Mouse (Mus musculus): ENCODE results near the gene Mas1. TPM values are rescaled to one million over a fixed set of nuclear protein-coding genes. Genes with fewer than 3 reads are reported as not detected.

The Mas1 gene
- polyA plus RNA-seq, 1 experiment from 2014 or later: 1.7 TPM

DNA sequence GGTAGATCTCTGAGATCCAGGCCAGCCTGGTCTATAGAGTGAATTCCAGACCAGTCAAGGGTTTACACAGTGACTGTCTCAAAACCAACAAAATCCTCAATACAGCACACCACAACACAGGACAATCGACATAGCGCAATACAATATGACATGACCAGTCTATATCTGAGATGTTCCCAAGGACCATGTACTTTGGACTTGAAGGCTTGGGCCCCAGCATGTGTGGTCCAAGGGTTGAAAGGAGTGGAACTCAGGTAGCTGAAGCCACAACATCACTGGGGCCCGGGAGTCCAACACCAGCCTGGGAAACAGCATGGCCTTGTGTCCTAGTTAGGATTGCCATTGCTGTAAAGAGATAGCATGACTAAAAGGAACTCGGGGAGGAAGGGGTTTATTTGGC lies 35.3 kb downstream of the Mas1 start:
- no peak overlapping the region for H3K27ac ChIP-seq (ENCODE audit: low read length)
- ATAC-seq (ENCODE audit: insufficient number of reproducible peaks, insufficient read depth, low FRiP score, low read depth): 0 out of 2 replicates have a peak, but pooled peaks have one; percentile 19
- WGBS: 91% methylated on average over 4 of the region's 4 CpGs

DNA sequence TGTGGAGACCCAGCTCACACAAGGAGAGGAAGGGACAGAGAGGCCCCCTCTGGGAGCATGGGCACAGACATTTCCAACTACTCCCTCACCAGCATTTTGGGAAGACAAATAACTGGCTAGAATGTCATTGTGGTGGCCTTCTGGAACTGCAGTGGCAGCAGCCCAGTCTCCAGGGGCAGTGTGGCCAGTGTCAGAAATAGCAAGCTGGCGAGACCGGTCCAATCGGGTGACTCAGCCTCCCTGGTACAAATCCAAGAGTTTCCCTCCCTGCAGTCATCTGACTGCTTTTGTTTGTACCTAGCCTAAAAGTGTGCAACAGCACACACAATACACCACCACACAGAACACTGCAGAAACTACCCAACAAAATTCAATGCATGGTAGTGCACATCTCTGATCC lies 35.7 kb downstream of the Mas1 start:
- H3K4me1 ChIP-seq (ENCODE audit: control insufficient read depth, insufficient read depth, low read length): no peaks in the 10 kb centered on the region
- no peak overlapping the region for H3K4me3 ChIP-seq (ENCODE audit: low read depth, low read length)
- H3K27me3 ChIP-seq (ENCODE audit: control insufficient read depth, insufficient read depth, low read length): no peaks in the 10 kb centered on the region
- no peak overlapping the region for H3K27ac ChIP-seq (ENCODE audit: low read length)
- H3K4me2 ChIP-seq (replicated peaks; ENCODE audit: low read depth, low read length): no peak overlapping the region
- no peaks in the 10 kb centered on the region for H3K36me3 ChIP-seq (ENCODE audit: control insufficient read depth, insufficient read depth, low read length)
- H3K9ac ChIP-seq (replicated peaks; ENCODE audit: low read depth, low read length): no peak overlapping the region
- no peak for ATAC-seq (ENCODE audit: insufficient number of reproducible peaks, insufficient read depth, low FRiP score, low read depth)
- H3K9me3 ChIP-seq (ENCODE audit: control insufficient read depth, low read depth, low read length): no peaks in the 10 kb centered on the region
- WGBS: 91% methylated on average over 3 of the region's 3 CpGs

More for the DNA sequence above, 35.3 kb downstream of the Mas1 start:
- Histone ChIP-seq H3K4me3 (ENCODE audit: low read depth, low read length) (no peak overlapping the region), H3K9me3 (ENCODE audit: control insufficient read depth, low read depth, low read length) (no peaks in the 10 kb centered on the region), H3K27me3 (ENCODE audit: control insufficient read depth, insufficient read depth, low read length) (no peaks in the 10 kb centered on the region), H3K4me2 (replicated peaks; ENCODE audit: low read depth, low read length) (no peak overlapping the region), H3K9ac (replicated peaks; ENCODE audit: low read depth, low read length) (no peak overlapping the region), H3K36me3 (ENCODE audit: control insufficient read depth, insufficient read depth, low read length) (no peaks in the 10 kb centered on the region), H3K4me1 (ENCODE audit: control insufficient read depth, insufficient read depth, low read length) (no peaks in the 10 kb centered on the region)

DNA sequence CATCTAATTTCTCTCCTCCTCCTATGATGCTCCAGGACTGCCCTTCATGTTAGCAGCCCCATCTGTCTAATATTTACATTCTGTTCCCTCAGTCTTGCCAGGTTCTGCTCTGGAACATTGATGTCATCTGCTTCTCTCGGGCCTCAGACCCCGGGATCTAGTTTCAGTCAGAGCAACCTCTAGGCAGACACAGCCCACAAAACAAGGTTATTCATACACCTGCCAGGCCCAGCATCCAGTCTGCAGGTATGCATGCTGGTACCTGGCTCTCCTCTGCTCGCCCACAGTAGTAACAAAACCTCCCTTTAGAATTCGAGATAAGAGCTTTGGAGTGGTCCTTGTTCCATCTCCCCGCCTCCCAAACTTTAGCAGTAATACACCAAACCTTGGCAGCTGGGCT lies 37.6 kb downstream of the Mas1 start:
- ATAC-seq (ENCODE audit: insufficient number of reproducible peaks, insufficient read depth, low FRiP score, low read depth): no peak

DNA sequence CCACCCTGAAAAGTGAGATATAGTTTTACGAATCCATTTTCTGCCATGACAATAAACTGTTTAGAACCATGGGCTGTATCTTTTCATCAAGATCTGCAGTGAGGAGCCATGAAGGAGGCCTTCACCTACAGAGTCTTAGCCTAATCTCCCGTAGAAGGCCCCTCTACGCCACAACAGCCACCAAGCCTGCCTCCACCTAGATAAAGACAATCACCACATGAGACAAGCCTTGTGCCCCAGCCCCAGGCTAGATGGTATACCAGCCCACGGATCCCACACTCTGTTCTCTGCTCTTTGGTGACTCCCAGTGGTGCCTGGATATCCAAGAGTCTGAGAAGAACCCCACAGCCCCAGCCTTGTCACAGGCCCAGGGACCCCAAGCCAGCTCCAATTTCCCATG lies 52.1 kb downstream of the Mas1 start:
- Histone ChIP-seq H3K27me3 (ENCODE audit: control insufficient read depth, insufficient read depth, low read length) (no peaks in the 10 kb centered on the region), H3K27ac (ENCODE audit: low read length) (no peak overlapping the region), H3K36me3 (ENCODE audit: control insufficient read depth, insufficient read depth, low read length) (peaks cover 14% of the 10 kb centered on the region; the same call in 1 of the 2 replicates), H3K9ac (replicated peaks; ENCODE audit: low read depth, low read length) (no peak overlapping the region), H3K4me2 (replicated peaks; ENCODE audit: low read depth, low read length) (no peak overlapping the region), H3K4me3 (ENCODE audit: low read depth, low read length) (no peak overlapping the region), H3K9me3 (ENCODE audit: control insufficient read depth, low read depth, low read length) (peaks cover 9% of the 10 kb centered on the region; the same call in 1 of the 2 replicates), H3K4me1 (ENCODE audit: control insufficient read depth, insufficient read depth, low read length) (no peaks in the 10 kb centered on the region)
- WGBS: 96% methylated on average over 4 of the region's 4 CpGs
- no peak for ATAC-seq (ENCODE audit: insufficient number of reproducible peaks, insufficient read depth, low FRiP score, low read depth)

More for the DNA sequence above, 37.6 kb downstream of the Mas1 start:
- Histone ChIP-seq H3K9me3 (ENCODE audit: control insufficient read depth, low read depth, low read length) (no peaks in the 10 kb centered on the region), H3K27me3 (ENCODE audit: control insufficient read depth, insufficient read depth, low read length) (no peaks in the 10 kb centered on the region), H3K4me1 (ENCODE audit: control insufficient read depth, insufficient read depth, low read length) (no peaks in the 10 kb centered on the region), H3K27ac (ENCODE audit: low read length) (no peak overlapping the region), H3K36me3 (ENCODE audit: control insufficient read depth, insufficient read depth, low read length) (no peaks in the 10 kb centered on the region), H3K9ac (replicated peaks; ENCODE audit: low read depth, low read length) (no peak overlapping the region), H3K4me3 (ENCODE audit: low read depth, low read length) (no peak overlapping the region), H3K4me2 (replicated peaks; ENCODE audit: low read depth, low read length) (no peak overlapping the region)
- 71% methylated on average over 5 of the region's 5 CpGs for WGBS

DNA sequence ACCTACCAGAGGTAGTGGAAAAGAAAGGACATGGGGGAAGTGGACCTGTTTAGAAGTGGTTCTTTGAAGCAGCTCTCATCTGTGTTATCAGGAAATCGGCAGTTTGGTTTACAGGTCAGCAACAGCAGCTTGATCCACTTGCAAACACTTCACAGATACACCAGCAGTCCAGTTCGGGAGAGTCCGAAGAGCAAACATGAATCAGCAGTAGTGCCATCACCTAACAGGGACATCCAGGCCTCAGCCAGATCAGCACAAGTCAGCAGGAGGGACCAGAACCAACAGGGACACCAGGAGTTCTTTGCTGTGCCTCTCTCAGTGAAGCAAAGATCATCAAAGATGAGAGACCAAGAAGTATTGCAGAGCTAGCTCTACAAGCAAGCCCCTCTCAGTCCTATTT lies 53.4 kb downstream of the Mas1 start:
- Histone ChIP-seq H3K27me3 (ENCODE audit: control insufficient read depth, insufficient read depth, low read length) (no peaks in the 10 kb centered on the region), H3K4me1 (ENCODE audit: control insufficient read depth, insufficient read depth, low read length) (peaks cover 9% of the 10 kb centered on the region), H3K4me3 (ENCODE audit: low read depth, low read length) (no peak overlapping the region), H3K27ac (ENCODE audit: low read length) (no peak overlapping the region), H3K36me3 (ENCODE audit: control insufficient read depth, insufficient read depth, low read length) (peaks cover 14% of the 10 kb centered on the region; the same call in 1 of the 2 replicates), H3K9me3 (ENCODE audit: control insufficient read depth, low read depth, low read length) (peaks cover 9% of the 10 kb centered on the region; the same call in 1 of the 2 replicates), H3K4me2 (replicated peaks; ENCODE audit: low read depth, low read length) (no peak overlapping the region), H3K9ac (replicated peaks; ENCODE audit: low read depth, low read length) (no peak overlapping the region)
- 74% methylated on average over 3 of the region's 3 CpGs for WGBS
- ATAC-seq (ENCODE audit: insufficient number of reproducible peaks, insufficient read depth, low FRiP score, low read depth): no peak

DNA sequence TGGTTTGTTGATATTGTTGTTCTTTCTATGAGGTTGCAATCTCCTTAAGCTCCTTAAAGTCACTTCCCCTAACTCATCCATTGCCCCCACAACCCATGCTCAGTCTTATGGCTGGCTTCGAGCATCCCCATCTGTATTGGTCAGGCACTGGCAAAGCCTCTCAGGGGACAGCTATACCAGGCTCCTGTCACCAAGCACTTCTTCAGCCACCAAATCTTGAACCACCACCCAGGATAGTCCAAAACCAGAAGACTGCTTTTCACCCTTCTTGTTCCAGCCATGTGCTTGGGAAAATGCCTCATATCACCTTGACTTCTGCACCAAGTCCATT lies 57.0 kb downstream of the Mas1 start:
- no peak overlapping the region for H3K4me2 ChIP-seq (replicated peaks; ENCODE audit: low read depth, low read length)
- 100% methylated on average over 1 of the region's 1 CpGs for WGBS
- H3K36me3 ChIP-seq (ENCODE audit: control insufficient read depth, insufficient read depth, low read length): peaks cover 9% of the 10 kb centered on the region; the same call in 1 of the 2 replicates
- H3K27me3 ChIP-seq (ENCODE audit: control insufficient read depth, insufficient read depth, low read length): no peaks in the 10 kb centered on the region
- H3K4me3 ChIP-seq (ENCODE audit: low read depth, low read length): no peak overlapping the region
- H3K4me1 ChIP-seq (ENCODE audit: control insufficient read depth, insufficient read depth, low read length): peaks cover 15% of the 10 kb centered on the region
- ATAC-seq (ENCODE audit: insufficient number of reproducible peaks, insufficient read depth, low FRiP score, low read depth): no peak
- H3K27ac ChIP-seq (ENCODE audit: low read length): no peak overlapping the region
- 0 out of 2 replicates have a peak, but pooled peaks cover 2% of the 10 kb centered on the region for H3K9me3 ChIP-seq (ENCODE audit: control insufficient read depth, low read depth, low read length)
- H3K9ac ChIP-seq (replicated peaks; ENCODE audit: low read depth, low read length): no peak overlapping the region

DNA sequence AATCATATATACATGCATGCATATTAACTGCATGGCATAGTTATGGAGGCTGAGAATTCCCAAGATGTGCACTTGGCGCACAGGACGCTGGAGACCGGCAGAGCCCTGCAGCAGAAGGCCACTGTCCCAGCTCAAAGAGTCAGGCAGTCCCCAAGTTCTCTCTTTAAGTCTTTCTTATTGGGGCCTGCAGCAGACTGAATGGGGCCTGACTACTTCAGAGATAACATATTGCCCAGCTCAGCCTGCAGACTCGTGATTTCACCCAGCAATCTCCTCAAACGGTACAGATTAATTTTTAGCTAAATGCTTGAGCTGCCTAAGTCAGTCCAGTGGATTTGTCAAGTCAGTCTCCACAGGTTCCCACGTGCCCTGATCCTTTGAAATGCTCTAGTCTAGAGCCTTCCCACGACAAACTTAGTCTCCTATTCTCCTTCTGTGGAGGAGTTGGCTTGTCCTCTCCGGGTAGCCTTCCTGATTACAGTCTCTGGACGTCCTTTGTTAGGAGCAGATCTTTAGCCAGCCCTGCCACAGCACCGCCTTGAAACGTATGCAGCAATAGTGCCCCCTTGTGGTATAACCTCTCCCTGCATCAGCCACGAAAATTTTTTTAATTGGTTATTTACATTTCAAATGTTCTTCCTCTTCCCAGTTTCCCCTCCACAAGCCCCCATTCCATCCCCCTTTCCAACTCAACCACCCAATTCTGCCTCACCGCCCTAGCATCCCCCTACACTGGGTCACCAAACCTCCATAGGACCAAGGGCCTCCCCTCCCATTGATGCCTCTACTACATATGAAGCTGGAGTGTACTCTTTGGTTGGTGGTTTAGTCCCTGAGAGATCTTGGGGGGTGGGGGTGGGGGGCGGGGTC lies 57.6 kb downstream of the Mas1 start:
- Histone ChIP-seq H3K4me3 (ENCODE audit: low read depth, low read length) (no peak overlapping the region), H3K9ac (replicated peaks; ENCODE audit: low read depth, low read length) (no peak overlapping the region), H3K27ac (ENCODE audit: low read length) (peak overlapping the region; percentile 78; the same call in 1 of the 2 replicates), H3K9me3 (ENCODE audit: control insufficient read depth, low read depth, low read length) (0 out of 2 replicates have a peak, but pooled peaks cover 2% of the 10 kb centered on the region), H3K36me3 (ENCODE audit: control insufficient read depth, insufficient read depth, low read length) (peaks cover 9% of the 10 kb centered on the region; the same call in 1 of the 2 replicates), H3K27me3 (ENCODE audit: control insufficient read depth, insufficient read depth, low read length) (no peaks in the 10 kb centered on the region), H3K4me1 (ENCODE audit: control insufficient read depth, insufficient read depth, low read length) (peaks cover 15% of the 10 kb centered on the region), H3K4me2 (replicated peaks; ENCODE audit: low read depth, low read length) (0 out of 2 replicates have a peak overlapping the region, but pooled peaks have one; percentile 6)
- 19% methylated on average over 14 of the region's 14 CpGs for WGBS
- ATAC-seq (ENCODE audit: insufficient number of reproducible peaks, insufficient read depth, low FRiP score, low read depth): peak; percentile 84

DNA sequence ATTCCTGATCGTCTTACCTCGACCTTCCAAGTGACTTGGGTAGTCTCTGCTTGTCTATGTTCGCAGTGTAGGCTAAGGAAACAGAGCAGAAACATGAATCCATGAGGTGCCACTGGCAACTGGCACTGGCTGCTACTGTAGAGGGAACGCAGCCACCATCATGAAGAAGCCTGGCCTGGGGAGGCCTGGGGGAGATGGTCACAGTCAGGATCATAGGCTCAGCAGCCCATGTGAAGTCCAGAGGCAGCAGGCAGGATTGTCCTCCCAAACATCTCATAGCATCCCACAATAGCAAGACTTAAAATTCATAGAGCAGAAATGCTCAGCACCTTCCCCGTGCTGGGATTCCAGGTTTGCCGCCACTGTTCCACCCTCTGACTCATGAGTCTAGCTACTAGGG lies 59.1 kb downstream of the Mas1 start:
- 0 out of 2 replicates have a peak, but pooled peaks cover 2% of the 10 kb centered on the region for H3K9me3 ChIP-seq (ENCODE audit: control insufficient read depth, low read depth, low read length)
- no peaks in the 10 kb centered on the region for H3K27me3 ChIP-seq (ENCODE audit: control insufficient read depth, insufficient read depth, low read length)
- H3K4me3 ChIP-seq (ENCODE audit: low read depth, low read length): no peak overlapping the region
- H3K36me3 ChIP-seq (ENCODE audit: control insufficient read depth, insufficient read depth, low read length): no peaks in the 10 kb centered on the region
- no peak overlapping the region for H3K27ac ChIP-seq (ENCODE audit: low read length)
- no peak overlapping the region for H3K9ac ChIP-seq (replicated peaks; ENCODE audit: low read depth, low read length)
- no peak for ATAC-seq (ENCODE audit: insufficient number of reproducible peaks, insufficient read depth, low FRiP score, low read depth)
- H3K4me1 ChIP-seq (ENCODE audit: control insufficient read depth, insufficient read depth, low read length): peaks cover 15% of the 10 kb centered on the region
- no peak overlapping the region for H3K4me2 ChIP-seq (replicated peaks; ENCODE audit: low read depth, low read length)
- WGBS: 89% methylated on average over 6 of the region's 6 CpGs

All from stomach, embryonic 14.5 days (tissue).